Mouse (Mus musculus) midbrain, embryonic 13.5 days (tissue): ENCODE data around the gene Agrp. TPM values are rescaled to one million over a fixed set of nuclear protein-coding genes. Genes with fewer than 3 reads are reported as not detected.
A peak's percentile ranks its signal among the peaks of the same experiment; 100 is the strongest.
"Not testable (repeated sequence)": the region's sequence is repeated elsewhere in the genome, so short reads cannot be mapped to it uniquely, and the experiment has no call there.

ENCODE experiments used
- ATAC-seq: fragments of 200-750 bp; cut with Nextera tagmentation; 2 replicates; pipeline ENCODE4 v1.8.0; 2017; ENCODE audit warnings: mild to moderate bottlenecking, moderate TSS enrichment, moderate library complexity
- H3K27ac ChIP-seq: fragments of 300-500 bp; sonication (generic); 2 replicates; pipeline ENCODE4 v1.5.1; 2015; ENCODE audit warnings: inconsistent platforms, mild to moderate bottlenecking, moderate library complexity
- H3K27me3 ChIP-seq: fragments of 300-500 bp; sonication (generic); 2 replicates; pipeline ENCODE4 v1.6.1; 2015; ENCODE audit warnings: mild to moderate bottlenecking, inconsistent platforms
- H3K36me3 ChIP-seq: fragments of 300-500 bp; sonication (generic); 2 replicates; pipeline ENCODE4 v1.6.1; 2015; ENCODE audit warnings: mild to moderate bottlenecking, inconsistent platforms
- H3K4me1 ChIP-seq: fragments of 300-500 bp; sonication (generic); replicated peaks from 2 replicates; pipeline ENCODE4 v1.6.1; 2015; ENCODE audit warnings: inconsistent platforms
- H3K4me2 ChIP-seq: fragments of 300-500 bp; sonication (generic); replicated peaks from 2 replicates; pipeline ENCODE4 v1.6.1; 2015; ENCODE audit warnings: moderate library complexity, mild to moderate bottlenecking, inconsistent platforms
- H3K4me3 ChIP-seq: fragments of 300-500 bp; sonication (generic); replicated peaks from 2 replicates; pipeline ENCODE4 v1.5.1; 2015; ENCODE audit warnings: mild to moderate bottlenecking, inconsistent platforms
- H3K9ac ChIP-seq: fragments of 300-500 bp; sonication (generic); replicated peaks from 2 replicates; pipeline ENCODE4 v1.6.1; 2015; ENCODE audit warnings: mild to moderate bottlenecking, inconsistent platforms
- H3K9me3 ChIP-seq: fragments of 300-500 bp; sonication (generic); 2 replicates; pipeline ENCODE4 v1.6.1; 2016; ENCODE audit warnings: mild to moderate bottlenecking, inconsistent platforms
- whole genome bisulfite sequencing: fragments of 180-500 bp; shearing (Covaris S2); methylation state at CpG from one replicate; pipeline ENCODE4 v1.1.7; 2015; 5-methylcytosine and 5-hydroxymethylcytosine counted together
- polyA plus RNA-seq: library from polyadenylated mRNA; unstranded; fragments of >200 nt; fragmentation: Nextera tagmentation; extraction: Ambion mirVana; gene quantifications from 2 replicates; pipeline ENCODE4 v1.2.1, GENCODE M21; 2015

The Agrp gene
- polyA plus RNA-seq, 1 experiment from 2014 or later: 1.1 TPM

GRCm38 (mm10) chr8:105609355-105609754 lies 27.8 kb downstream of the Agrp start:
- peaks cover 45% of the 10 kb centered on the region for H3K4me1 ChIP-seq

GRCm38 (mm10) chr8:105607684-105608083 lies 29.5 kb downstream of the Agrp start:
- 24% methylated on average over 4 of the region's 4 CpGs for WGBS
- Histone ChIP-seq H3K9me3 (no peaks in the 10 kb centered on the region), H3K9ac (no peak overlapping the region), H3K4me1 (peaks cover 32% of the 10 kb centered on the region), H3K27me3 (peaks cover 10% of the 10 kb centered on the region), H3K4me3 (no peak overlapping the region), H3K4me2 (peak overlapping the region; percentile 90; the same call in 1 of the 2 replicates), H3K36me3 (no peaks in the 10 kb centered on the region), H3K27ac (no peak overlapping the region)
- ATAC-seq: no peak

More at GRCm38 (mm10) chr8:105609355-105609754, 27.8 kb downstream of the Agrp start:
- H3K27me3 ChIP-seq: peaks cover 24% of the 10 kb centered on the region
- no peak overlapping the region for H3K27ac ChIP-seq
- no peak for ATAC-seq
- H3K4me3 ChIP-seq: no peak overlapping the region
- no peaks in the 10 kb centered on the region for H3K36me3 ChIP-seq
- H3K9me3 ChIP-seq: no peaks in the 10 kb centered on the region
- H3K4me2 ChIP-seq: no peak overlapping the region
- no peak overlapping the region for H3K9ac ChIP-seq
- WGBS: 77% methylated on average over 2 of the region's 2 CpGs

GRCm38 (mm10) chr8:105607062-105607461 lies 30.1 kb downstream of the Agrp start:
- Histone ChIP-seq H3K36me3 (no peaks in the 10 kb centered on the region), H3K27ac (peak overlapping the region; percentile 93), H3K9me3 (no peaks in the 10 kb centered on the region), H3K27me3 (peaks cover 4% of the 10 kb centered on the region), H3K4me3 (peak overlapping the region; percentile 90), H3K9ac (peak overlapping the region; percentile 93), H3K4me2 (peak overlapping the region; percentile 90), H3K4me1 (peaks cover 32% of the 10 kb centered on the region)
- no peak for ATAC-seq
- 7% methylated on average over 10 of the region's 10 CpGs for WGBS

- peaks cover 32% of the 10 kb centered on the region for H3K4me1 ChIP-seq
- peak overlapping the region; percentile 93 for H3K9ac ChIP-seq
- WGBS: under 1% methylated on average over 30 of the region's 30 CpGs
- H3K36me3 ChIP-seq: no peaks in the 10 kb centered on the region
- H3K9me3 ChIP-seq: no peaks in the 10 kb centered on the region
- H3K27me3 ChIP-seq: no peaks in the 10 kb centered on the region
- H3K4me3 ChIP-seq: peak overlapping the region; percentile 90
- peak; percentile 79 for ATAC-seq
- H3K4me2 ChIP-seq: peak overlapping the region; percentile 90
- H3K27ac ChIP-seq: peak overlapping the region; percentile 93
Measured at GRCm38 (mm10) chr8:105606189-105607023, 30.8 kb downstream of the Agrp start.

- Histone ChIP-seq H3K36me3 (no peaks in the 10 kb centered on the region), H3K27me3 (no peaks in the 10 kb centered on the region), H3K4me1 (peaks cover 32% of the 10 kb centered on the region), H3K4me3 (peak overlapping the region; percentile 90), H3K9ac (peak overlapping the region; percentile 93), H3K4me2 (peak overlapping the region; percentile 90), H3K27ac (peak overlapping the region; percentile 93), H3K9me3 (no peaks in the 10 kb centered on the region)
- ATAC-seq: peak; percentile 44
- under 1% methylated on average over 24 of the region's 39 CpGs for WGBS
Measured at GRCm38 (mm10) chr8:105605491-105606188, 31.6 kb downstream of the Agrp start.

GRCm38 (mm10) chr8:105604804-105605381 lies 32.3 kb downstream of the Agrp start, which contains the start of gene Ripor1:
TSS of gene Ripor1 (plus strand) at chr8:105605255.
- Histone ChIP-seq H3K27ac (peak within 1 kb of the TSS; percentile 93), H3K9ac (peak within 1 kb of the TSS; percentile 93), H3K27me3 (no peaks in the 10 kb centered on the region), H3K4me2 (peak within 1 kb of the TSS; percentile 90), H3K9me3 (no peaks in the 10 kb centered on the region), H3K4me3 (peak within 1 kb of the TSS; percentile 90), H3K36me3 (no peaks in the 10 kb centered on the region), H3K4me1 (peaks cover 32% of the 10 kb centered on the region)
- peak; percentile 77 for ATAC-seq
- WGBS: under 1% methylated on average over 30 of the region's 42 CpGs

GRCm38 (mm10) chr8:105602540-105602939 lies 34.7 kb downstream of the Agrp start:
- ATAC-seq, H3K27me3 ChIP-seq, H3K36me3 ChIP-seq, H3K4me2 ChIP-seq, H3K4me3 ChIP-seq, H3K27ac ChIP-seq, H3K9me3 ChIP-seq, H3K9ac ChIP-seq: not testable (repeated sequence)
- peaks cover 24% of the 10 kb centered on the region for H3K4me1 ChIP-seq
- WGBS: 83% methylated on average over 3 of the region's 3 CpGs

GRCm38 (mm10) chr8:105601301-105601700 lies 35.9 kb downstream of the Agrp start:
- H3K36me3 ChIP-seq: no peaks in the 10 kb centered on the region
- H3K4me3 ChIP-seq: no peak overlapping the region
- no peak overlapping the region for H3K4me2 ChIP-seq
- H3K27ac ChIP-seq: no peak overlapping the region
- no peak for ATAC-seq
- no peaks in the 10 kb centered on the region for H3K27me3 ChIP-seq
- 72% methylated on average over 5 of the region's 5 CpGs for WGBS
- H3K9me3 ChIP-seq: no peaks in the 10 kb centered on the region
- peaks cover 16% of the 10 kb centered on the region for H3K4me1 ChIP-seq
- H3K9ac ChIP-seq: no peak overlapping the region

- H3K4me2 ChIP-seq: no peak overlapping the region
- ATAC-seq: no peak
- WGBS: 83% methylated on average over 6 of the region's 6 CpGs
Measured at GRCm38 (mm10) chr8:105598777-105599176, 38.4 kb downstream of the Agrp start.

GRCm38 (mm10) chr8:105596362-105597034 lies 40.7 kb downstream of the Agrp start:
- Histone ChIP-seq H3K4me3 (no peak overlapping the region), H3K4me1 (peaks cover 8% of the 10 kb centered on the region; the same call in 1 of the 2 replicates), H3K4me2 (peak overlapping the region; percentile 28), H3K36me3 (no peaks in the 10 kb centered on the region), H3K27ac (no peak overlapping the region), H3K9ac (no peak overlapping the region), H3K27me3 (peaks cover 13% of the 10 kb centered on the region; the same call in 1 of the 2 replicates), H3K9me3 (no peaks in the 10 kb centered on the region)
- WGBS: 5% methylated on average over 14 of the region's 14 CpGs
- ATAC-seq: peak; percentile 63

More at GRCm38 (mm10) chr8:105598777-105599176, 38.4 kb downstream of the Agrp start:
- Histone ChIP-seq H3K4me3 (no peak overlapping the region), H3K4me1 (peaks cover 5% of the 10 kb centered on the region; the same call in 1 of the 2 replicates), H3K9ac (no peak overlapping the region), H3K27me3 (peaks cover 13% of the 10 kb centered on the region; the same call in 1 of the 2 replicates), H3K9me3 (no peaks in the 10 kb centered on the region), H3K27ac (no peak overlapping the region), H3K36me3 (no peaks in the 10 kb centered on the region)

GRCm38 (mm10) chr8:105594451-105595242 lies 42.5 kb downstream of the Agrp start:
- H3K4me2 ChIP-seq: no peak overlapping the region
- peaks cover 13% of the 10 kb centered on the region; the same call in 1 of the 2 replicates for H3K27me3 ChIP-seq
- H3K27ac ChIP-seq: no peak overlapping the region
- H3K4me1 ChIP-seq: peaks cover 8% of the 10 kb centered on the region; the same call in 1 of the 2 replicates
- no peak overlapping the region for H3K9ac ChIP-seq
- H3K9me3 ChIP-seq: no peaks in the 10 kb centered on the region
- WGBS: 84% methylated on average over 18 of the region's 18 CpGs
- H3K36me3 ChIP-seq: no peaks in the 10 kb centered on the region
- no peak overlapping the region for H3K4me3 ChIP-seq
- no peak for ATAC-seq
